ENCODE assay signal across 8 mouse cellular contexts in the genomic region with DNA sequence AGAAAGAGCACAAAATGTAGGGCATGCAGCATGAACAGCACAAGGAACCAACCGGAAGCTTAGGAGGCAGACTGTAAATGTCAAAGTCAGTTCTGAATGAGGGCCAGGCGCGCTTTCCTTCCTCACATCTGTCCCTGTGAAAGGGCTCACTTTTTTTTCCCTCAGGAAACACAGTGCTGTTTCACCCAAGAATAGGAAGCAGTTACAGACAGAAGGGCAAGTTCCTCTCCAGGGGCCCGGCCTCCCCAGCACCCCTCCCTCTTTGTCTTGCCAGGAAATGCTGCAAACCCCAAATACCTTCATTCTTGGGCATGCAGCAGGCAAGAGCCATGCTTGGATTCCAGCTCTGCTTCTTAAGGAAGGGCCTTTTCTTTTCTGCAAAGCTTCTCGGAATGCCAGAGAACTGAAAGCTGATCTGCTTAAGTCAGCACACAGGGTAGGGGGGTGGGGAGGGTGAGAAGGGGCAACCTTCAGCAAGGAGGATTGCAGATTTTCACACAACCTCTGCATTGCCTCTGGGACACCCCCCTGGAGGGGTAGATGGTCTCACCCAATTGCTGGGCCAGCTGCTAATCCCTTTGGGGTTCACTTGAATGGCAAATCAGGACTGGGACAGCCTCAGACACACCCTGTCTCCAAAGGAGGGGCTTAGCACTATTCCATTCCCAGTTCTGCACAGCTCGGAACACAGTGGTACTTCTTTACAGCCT.
DNase-seq lines count a peak whose midpoint lies in the region; ATAC-seq and TF ChIP-seq lines count a peak whose summit lies in the region.

No protein-coding gene starts in this region.

- DNase-seq in heart, adult 11 months: peak; percentile 87
- no peak for DNase-seq in heart, postnatal 36 days
- peak; percentile 68 for DNase-seq in embryo, embryonic 10.5 days (ENCODE audit: low spot score)
- DNase-seq in hindbrain, embryonic 11.5 days (ENCODE audit: low spot score): peak; percentile 51
- peak; percentile 65 for DNase-seq in mesoderm, embryonic 11.5 days (ENCODE audit: low read depth, low spot score)
- no peak for DNase-seq in thymus, postnatal 10 days (ENCODE audit: low spot score in 2 of 2)
- no peak for DNase-seq in cerebellum, postnatal 4 days (ENCODE audit: low spot score in 2 of 2)
- no peak for DNase-seq in thymus, adult 2 months

- H3K4me1 ChIP-seq in hindbrain, embryonic 11.5 days (replicated peaks; ENCODE audit: control insufficient read depth, insufficient read depth, low read length): no peaks in the 10 kb centered on the region
- no peaks in the 10 kb centered on the region for H3K4me1 ChIP-seq in thymus, adult 2 months (replicated peaks; ENCODE audit: control insufficient read depth, insufficient read depth, low read length)

- no peak for TF ChIP-seq CTCF in thymus, adult 2 months (IDR thresholded peaks at IDR 0.05; ENCODE audit: borderline replicate concordance, control insufficient read depth, extremely low read depth, insufficient read depth, low read length, poor library complexity)

- no peak overlapping the region for H3K27ac ChIP-seq in hindbrain, embryonic 11.5 days (ENCODE audit: low read depth, low read length)
- H3K27ac ChIP-seq in thymus, adult 2 months (ENCODE audit: control insufficient read depth, insufficient read depth, low read length): no peak overlapping the region

- H3K4me3 ChIP-seq in hindbrain, embryonic 11.5 days (ENCODE audit: low read depth, low read length): no peak overlapping the region
- no peak overlapping the region for H3K4me3 ChIP-seq in thymus, adult 2 months (ENCODE audit: control insufficient read depth, insufficient read depth, low read length)

- peak; percentile 82 for ATAC-seq in hindbrain, embryonic 11.5 days (ENCODE audit: low FRiP score)

- intact Hi-C loops in heart, postnatal 36 days (cut with DNase I): no loop called here

- H3K9me3 ChIP-seq in hindbrain, embryonic 11.5 days (ENCODE audit: control insufficient read depth, low read length): no peaks in the 10 kb centered on the region

- peak overlapping the region; percentile 9 for H3K4me2 ChIP-seq in hindbrain, embryonic 11.5 days (replicated peaks; ENCODE audit: low read depth, low read length)

- WGBS in hindbrain, embryonic 11.5 days: 24% methylated on average over 6 of the region's 6 CpGs
- 21% methylated on average over 6 of the region's 6 CpGs for WGBS in thymus, adult 2 months

- H3K9ac ChIP-seq in hindbrain, embryonic 11.5 days (ENCODE audit: low read depth, low read length): no peak overlapping the region; the same call in 1 of the 2 replicates

- H3K27me3 ChIP-seq in hindbrain, embryonic 11.5 days (ENCODE audit: control insufficient read depth, insufficient read depth, low read length): peaks cover 8% of the 10 kb centered on the region
- no peaks in the 10 kb centered on the region for H3K27me3 ChIP-seq in thymus, adult 2 months (ENCODE audit: control insufficient read depth, insufficient read depth, low read length)

- no peaks in the 10 kb centered on the region for H3K36me3 ChIP-seq in hindbrain, embryonic 11.5 days (ENCODE audit: control insufficient read depth, insufficient read depth, low read length)
- H3K36me3 ChIP-seq in thymus, adult 2 months (ENCODE audit: control insufficient read depth, insufficient read depth, low read length): no peaks in the 10 kb centered on the region

- TF ChIP-seq POLR2A in thymus, adult 2 months (IDR thresholded peaks at IDR 0.05; ENCODE audit: control insufficient read depth, extremely low read depth, insufficient read depth, low read length, poor library complexity): no peak

Comparison
In these comparisons a context has a peak if more than half of its experiments do, and no peak if none do; other contexts are left out.
1. DNase-seq: peak in heart, adult 11 months (single experiment), embryo, embryonic 10.5 days (single experiment), hindbrain, embryonic 11.5 days (single experiment) and mesoderm, embryonic 11.5 days (single experiment); none in heart, postnatal 36 days (0 of 2), thymus, postnatal 10 days (0 of 2), cerebellum, postnatal 4 days (0 of 2) and thymus, adult 2 months (single experiment).